Mouse (Mus musculus): ENCODE results near the gene BC034090. TPM values are rescaled to one million over a fixed set of nuclear protein-coding genes. Genes with fewer than 3 reads are reported as not detected.

The BC034090 gene
- polyA plus RNA-seq, 1 experiment, result 0.03 TPM

GRCm38 (mm10) chr1:155212493-155212892 lies 31.8 kb downstream of the BC034090 start:
- no peak for TF ChIP-seq GATA1 (IDR thresholded peaks at IDR 0.05; ENCODE audit: low read length)

DNA sequence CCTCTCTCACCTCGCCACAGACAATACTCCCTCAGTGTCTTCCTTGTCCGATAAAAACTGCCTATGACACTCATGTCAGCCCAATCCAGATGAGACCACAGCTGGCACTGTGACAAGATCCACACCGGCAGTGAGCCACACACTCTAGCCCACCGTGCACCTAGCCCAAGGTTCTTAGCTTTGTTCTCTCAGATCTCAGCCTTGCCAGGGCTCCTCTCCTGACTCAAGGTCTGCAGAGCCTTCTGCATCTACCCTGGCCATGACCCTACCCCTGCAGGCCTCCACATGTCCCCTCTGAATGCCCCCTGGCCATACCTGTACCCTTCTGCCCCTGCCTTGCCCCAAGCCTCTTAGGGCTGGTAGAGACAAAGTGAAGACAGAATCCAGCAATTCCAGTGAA lies 32.2 kb downstream of the BC034090 start:
- no peak for TF ChIP-seq GATA1 (IDR thresholded peaks at IDR 0.05; ENCODE audit: low read length)

GRCm38 (mm10) chr1:155211017-155211416 lies 33.2 kb downstream of the BC034090 start:
- no peak for TF ChIP-seq GATA1 (IDR thresholded peaks at IDR 0.05; ENCODE audit: low read length)

DNA sequence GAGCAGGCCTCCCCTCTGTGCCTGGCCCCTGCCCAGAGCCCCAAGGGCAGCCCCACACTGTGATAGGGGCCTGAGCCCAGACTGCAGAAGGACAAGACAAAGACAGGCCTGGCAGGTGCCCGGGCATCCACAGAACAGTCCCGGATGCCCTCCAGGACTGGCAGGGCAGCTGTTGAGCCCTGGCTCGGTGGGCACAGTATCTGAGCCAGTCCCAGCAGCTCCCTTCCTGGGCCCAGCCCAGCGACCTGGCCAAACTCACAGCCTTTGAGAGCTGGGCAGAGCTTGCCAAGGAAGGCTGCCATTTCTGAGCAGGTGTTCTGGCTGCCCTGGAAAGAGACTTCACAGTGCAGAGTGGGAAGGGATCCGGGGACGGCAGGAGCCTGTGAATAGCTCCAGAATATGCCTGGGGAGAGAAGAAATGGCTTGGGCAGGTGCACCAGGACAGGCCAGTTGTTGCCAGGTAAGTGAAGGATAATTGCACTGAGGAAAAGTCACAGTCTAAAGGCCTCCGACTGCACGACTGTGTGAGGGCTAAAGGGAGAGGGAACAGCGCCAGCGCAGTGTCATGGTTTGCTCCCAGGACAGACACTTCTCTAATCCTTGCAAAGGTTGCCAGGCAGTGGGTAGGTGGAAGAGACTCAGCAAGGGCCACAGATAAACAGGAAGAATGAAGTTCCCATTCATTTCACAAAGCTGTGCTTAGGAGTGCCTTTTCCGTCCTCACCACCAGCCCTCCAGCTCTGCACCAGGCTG lies 34.1 kb downstream of the BC034090 start:
- TF ChIP-seq GATA1 (IDR thresholded peaks at IDR 0.05; ENCODE audit: low read length), result no peak

GRCm38 (mm10) chr1:155207859-155208258 lies 36.4 kb downstream of the BC034090 start:
- TF ChIP-seq GATA1 (IDR thresholded peaks at IDR 0.05; ENCODE audit: low read length), result no peak

GRCm38 (mm10) chr1:155205822-155206660 lies 38.2 kb downstream of the BC034090 start:
- TF ChIP-seq GATA1 (IDR thresholded peaks at IDR 0.05; ENCODE audit: low read length), result no peak

DNA sequence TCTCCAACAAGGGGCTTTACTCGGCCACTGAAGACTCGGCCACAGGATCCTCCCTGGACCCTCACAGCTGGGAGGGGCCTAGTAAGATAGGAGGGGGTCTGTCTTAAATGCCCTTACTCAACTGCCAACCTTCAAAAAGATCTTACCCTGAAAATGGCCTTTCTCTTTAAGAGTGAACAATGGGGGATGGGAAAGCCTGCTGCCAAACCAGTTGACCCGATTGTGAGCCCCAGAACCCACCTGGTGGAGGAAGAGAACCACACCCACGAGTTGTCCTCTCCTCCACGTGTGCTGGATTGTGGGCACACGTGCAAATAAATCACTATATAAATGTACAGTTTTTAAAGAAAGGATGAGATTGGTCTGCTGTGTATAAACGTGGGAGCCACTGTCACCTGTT lies 38.9 kb downstream of the BC034090 start:
- no peak for TF ChIP-seq GATA1 (IDR thresholded peaks at IDR 0.05; ENCODE audit: low read length)

- TF ChIP-seq GATA1 (IDR thresholded peaks at IDR 0.05; ENCODE audit: low read length), result no peak
Measured at GRCm38 (mm10) chr1:155204560-155205162, 39.6 kb downstream of the BC034090 start.

DNA sequence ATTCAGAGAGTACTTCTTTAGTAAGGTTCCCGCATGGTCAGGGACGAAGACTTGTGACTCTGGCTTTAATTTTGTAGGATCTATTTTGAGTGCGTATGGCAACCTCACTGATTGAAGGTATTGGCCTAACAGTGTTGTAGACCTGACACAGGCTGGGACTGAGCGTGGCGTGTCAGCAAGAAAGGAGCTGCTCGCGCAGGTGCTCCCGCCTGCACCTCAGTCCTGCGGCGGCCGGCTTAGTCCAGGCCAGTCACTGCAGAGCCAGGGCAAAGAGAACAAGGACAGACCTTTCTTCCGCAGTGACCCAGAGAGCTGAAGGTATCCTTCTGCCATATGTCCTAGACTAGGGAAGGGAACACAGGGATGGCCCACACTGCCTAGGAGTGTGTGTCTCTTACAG lies 40.3 kb downstream of the BC034090 start:
- no peak for TF ChIP-seq GATA1 (IDR thresholded peaks at IDR 0.05; ENCODE audit: low read length)

DNA sequence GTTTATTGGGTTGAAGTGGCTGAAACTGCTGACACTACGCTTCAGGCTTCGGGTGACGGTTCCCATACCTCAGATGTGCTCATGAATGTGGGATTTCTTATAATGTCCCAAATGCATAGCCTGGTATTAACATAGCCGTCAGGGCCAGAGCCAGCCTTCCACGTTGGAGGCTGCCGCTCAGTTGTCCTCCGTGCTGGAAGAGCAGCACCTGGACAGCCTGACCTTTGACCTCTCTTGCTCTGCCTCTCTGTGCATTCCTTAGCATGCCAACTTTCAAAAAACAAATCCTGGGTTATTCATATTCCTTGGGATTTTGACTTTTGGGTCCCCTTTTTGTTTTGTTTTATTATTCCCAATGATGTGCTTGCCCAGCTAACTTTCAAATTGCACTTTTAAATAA lies 41.1 kb downstream of the BC034090 start:
- no peak for TF ChIP-seq GATA1 (IDR thresholded peaks at IDR 0.05; ENCODE audit: low read length)

DNA sequence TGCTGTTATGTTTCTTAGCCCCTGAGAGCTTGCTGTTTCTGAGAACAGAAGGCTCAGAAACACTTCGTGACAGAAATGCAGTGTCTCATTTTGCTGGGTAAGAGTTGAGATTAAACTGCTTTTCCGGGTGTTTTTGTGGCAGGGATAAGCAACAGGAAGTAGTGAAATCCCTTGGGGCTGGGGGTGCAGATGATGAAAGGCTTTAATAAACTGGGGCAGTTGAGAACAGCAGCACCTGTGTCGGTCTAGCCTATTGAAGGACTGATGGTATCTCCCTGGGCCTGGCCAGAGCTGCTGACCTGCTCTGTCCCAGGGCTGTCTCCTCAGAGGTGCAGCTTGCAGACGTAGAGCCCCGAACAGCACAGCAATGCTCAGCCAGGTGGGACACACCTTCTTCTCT lies 41.8 kb downstream of the BC034090 start:
- no peak for TF ChIP-seq GATA1 (IDR thresholded peaks at IDR 0.05; ENCODE audit: low read length)

GRCm38 (mm10) chr1:155201914-155202313 lies 42.3 kb downstream of the BC034090 start:
- TF ChIP-seq GATA1 (IDR thresholded peaks at IDR 0.05; ENCODE audit: low read length), result no peak

- no peak for TF ChIP-seq GATA1 (IDR thresholded peaks at IDR 0.05; ENCODE audit: low read length)
Measured at GRCm38 (mm10) chr1:155201373-155201879, 42.8 kb downstream of the BC034090 start.

- no peak for TF ChIP-seq GATA1 (IDR thresholded peaks at IDR 0.05; ENCODE audit: low read length)
Measured at GRCm38 (mm10) chr1:155200967-155201366, 43.3 kb downstream of the BC034090 start.

DNA sequence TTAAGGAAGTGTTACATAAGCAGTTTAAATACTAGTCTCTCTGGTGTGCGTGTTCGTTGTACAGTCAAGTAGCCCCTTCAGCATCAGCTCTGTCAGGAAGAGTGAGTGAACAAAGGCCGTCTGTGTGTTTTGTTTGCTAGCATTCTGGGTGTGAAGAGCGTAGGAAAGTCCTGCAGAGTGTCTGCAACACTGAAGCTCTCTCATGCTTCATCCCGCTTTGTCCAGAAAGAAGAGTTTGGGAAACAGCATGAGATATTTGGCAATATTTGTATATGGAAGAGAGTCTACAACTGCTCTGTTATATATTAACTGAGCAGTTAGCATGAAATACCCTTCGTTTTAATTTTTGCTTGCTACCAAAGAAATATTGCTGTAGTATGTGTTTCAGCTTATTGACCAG lies 44.7 kb downstream of the BC034090 start:
- TF ChIP-seq GATA1 (IDR thresholded peaks at IDR 0.05; ENCODE audit: low read length), result no peak

DNA sequence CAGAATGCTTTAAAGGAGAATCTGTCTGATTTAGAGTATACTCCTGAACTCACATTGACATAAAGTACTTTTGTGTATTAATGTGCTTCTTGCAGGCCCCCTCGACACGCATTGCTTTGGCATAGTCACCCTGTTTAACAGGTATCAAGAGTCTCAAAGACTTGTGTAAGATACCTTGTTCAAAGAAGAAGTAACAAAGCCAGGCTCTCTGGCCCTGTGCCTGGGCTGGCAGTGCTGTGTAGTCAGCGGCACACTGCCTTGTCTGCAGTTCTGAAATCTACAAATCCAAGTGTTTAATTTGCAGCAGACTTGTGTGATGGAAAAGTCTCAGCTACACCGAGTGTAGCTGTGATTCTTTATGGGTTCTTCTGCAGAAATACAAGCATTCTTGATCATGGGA lies 47.6 kb downstream of the BC034090 start:
- no peak for TF ChIP-seq GATA1 (IDR thresholded peaks at IDR 0.05; ENCODE audit: low read length)
